Mouse (Mus musculus): ENCODE results near the gene Mfsd4a.

The Mfsd4a gene

DNA sequence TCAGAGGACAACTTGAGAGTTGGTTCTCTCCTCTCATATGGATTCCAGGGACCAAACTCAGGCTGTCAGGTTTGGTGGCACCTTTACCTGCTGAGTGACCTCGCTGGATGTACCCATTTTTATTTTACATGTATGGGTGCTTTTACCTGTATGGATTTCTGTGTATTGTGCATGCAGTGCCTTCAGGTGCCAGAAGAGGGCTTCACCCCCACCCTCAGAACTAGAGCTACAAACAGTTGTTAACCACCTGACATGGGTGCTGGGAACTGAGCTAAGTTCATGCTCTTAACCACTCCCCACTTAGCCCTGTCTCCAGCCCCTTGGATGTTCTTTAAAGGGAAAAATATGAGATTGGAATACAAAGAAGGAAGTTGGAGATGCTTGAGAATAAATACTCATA, 53.1 kb downstream of the Mfsd4a start:
- DNase-seq: no peak

GRCm38 (mm10) chr1:132012861-132013260, 55.0 kb downstream of the Mfsd4a start:
- no peak for DNase-seq

- no peak for DNase-seq
These were observed 56.1 kb downstream of the Mfsd4a start for GRCm38 (mm10) chr1:132011785-132012184.

GRCm38 (mm10) chr1:132010632-132011501, 57.0 kb downstream of the Mfsd4a start:
- no peak for DNase-seq

- no peak for DNase-seq
These were observed 58.8 kb downstream of the Mfsd4a start for GRCm38 (mm10) chr1:132008881-132009644.

GRCm38 (mm10) chr1:132007828-132008827, 59.7 kb downstream of the Mfsd4a start:
- peak; percentile 86 to 93 for DNase-seq

GRCm38 (mm10) chr1:132007282-132007815, 60.5 kb downstream of the Mfsd4a start, which contains the start of gene Elk4:
TSS of gene Elk4 (plus strand) at chr1:132007607.
- DNase-seq: peak; percentile 92 to 94

DNA sequence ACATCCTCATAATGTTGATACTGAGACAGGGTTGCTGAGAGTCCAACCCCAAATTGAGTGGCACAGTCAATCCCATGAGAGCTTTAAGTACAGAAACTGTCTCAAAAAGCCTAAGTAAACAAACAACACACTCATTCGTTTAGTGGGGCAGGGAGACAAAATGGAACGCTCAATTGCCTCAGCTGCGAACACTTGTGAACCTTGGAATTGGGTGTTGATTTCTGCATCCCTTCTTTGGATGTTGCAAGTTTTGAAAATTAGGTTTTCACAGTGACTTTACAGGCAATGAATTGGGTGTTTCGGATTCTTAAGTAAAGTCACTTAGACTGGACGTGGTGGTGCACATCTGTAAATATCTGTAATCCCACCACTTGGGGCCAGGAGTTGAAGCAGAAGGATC, 61.1 kb downstream of the Mfsd4a start:
- DNase-seq: no peak

- DNase-seq: no peak
These were observed 61.8 kb downstream of the Mfsd4a start for GRCm38 (mm10) chr1:132006046-132006445.

- DNase-seq: no peak
These were observed 62.4 kb downstream of the Mfsd4a start for GRCm38 (mm10) chr1:132005466-132005865.

DNA sequence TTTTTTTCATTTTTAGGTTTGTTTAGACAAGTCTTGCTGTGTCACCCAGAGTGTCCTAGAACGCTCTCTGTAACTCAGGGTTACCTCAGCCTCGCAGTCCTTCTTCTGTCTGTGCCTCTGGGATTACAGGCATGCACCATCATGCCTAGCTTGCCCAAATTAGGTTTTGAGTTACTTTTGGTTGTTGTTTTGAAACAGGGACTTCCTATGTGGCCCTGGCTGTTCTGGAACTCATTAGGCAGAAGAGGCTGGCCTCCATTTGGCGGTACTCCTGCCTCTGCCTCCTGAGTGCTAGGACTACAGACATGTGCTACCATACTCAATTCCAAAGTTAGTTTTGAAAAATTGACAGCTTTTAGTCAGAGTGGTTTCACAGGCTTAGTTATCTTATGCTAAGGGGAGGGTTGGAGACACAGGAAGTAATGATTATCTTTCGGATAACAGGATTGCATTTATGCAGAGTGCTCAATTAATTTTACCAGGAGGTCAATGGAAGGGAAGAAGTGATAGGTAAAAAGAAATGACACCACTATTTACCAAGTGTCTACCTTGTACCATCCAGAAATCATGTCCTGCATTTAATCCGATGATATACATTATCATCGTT, 63.2 kb downstream of the Mfsd4a start:
- DNase-seq: no peak

GRCm38 (mm10) chr1:132003817-132004216, 64.0 kb downstream of the Mfsd4a start:
- DNase-seq: no peak

GRCm38 (mm10) chr1:132003111-132003510, 64.8 kb downstream of the Mfsd4a start:
- no peak for DNase-seq

DNA sequence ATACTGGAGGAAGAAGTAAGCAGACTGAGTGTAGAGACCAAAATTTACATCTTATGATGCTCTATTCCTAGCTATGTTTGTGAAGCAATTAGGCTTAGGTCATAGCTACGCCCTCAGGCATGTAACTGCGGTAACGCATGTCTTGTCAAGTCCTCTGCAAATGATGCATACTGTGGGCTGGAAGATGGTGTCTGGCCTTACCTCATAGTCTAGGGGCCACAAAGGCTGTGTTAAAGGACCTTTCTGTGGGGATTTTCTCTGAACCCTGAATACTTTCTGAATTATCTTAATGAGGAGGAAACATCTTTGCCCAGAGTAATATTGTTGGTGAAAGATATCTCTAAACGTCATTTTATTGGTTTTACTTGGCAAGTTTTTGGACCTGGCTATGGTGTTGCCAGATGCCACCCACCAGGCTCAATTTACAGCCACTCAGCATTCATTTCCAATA, 66.0 kb downstream of the Mfsd4a start:
- no peak for DNase-seq

DNA sequence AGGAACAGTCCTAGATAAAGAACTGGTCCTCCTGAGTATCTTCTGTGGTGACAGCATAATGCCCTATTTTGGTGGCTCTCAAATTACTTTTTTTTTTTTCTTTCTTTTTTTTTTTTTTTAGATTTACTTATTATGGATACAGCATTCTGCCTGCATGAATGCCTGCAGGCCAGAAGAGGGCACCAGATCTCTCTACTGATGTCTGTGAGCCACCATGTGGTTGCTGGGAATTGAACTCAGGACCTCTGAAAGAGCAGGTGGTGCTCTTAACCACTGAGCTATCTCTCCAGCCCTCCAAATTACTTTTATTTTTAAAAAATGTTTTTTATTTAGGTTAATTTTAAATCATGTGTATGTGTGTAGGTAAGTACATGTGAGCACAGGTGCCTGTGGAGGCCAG, 67.4 kb downstream of the Mfsd4a start:
- no peak for DNase-seq

GRCm38 (mm10) chr1:131995062-131995461, 72.8 kb downstream of the Mfsd4a start:
- DNase-seq: peak; percentile 62 to 82

DNA sequence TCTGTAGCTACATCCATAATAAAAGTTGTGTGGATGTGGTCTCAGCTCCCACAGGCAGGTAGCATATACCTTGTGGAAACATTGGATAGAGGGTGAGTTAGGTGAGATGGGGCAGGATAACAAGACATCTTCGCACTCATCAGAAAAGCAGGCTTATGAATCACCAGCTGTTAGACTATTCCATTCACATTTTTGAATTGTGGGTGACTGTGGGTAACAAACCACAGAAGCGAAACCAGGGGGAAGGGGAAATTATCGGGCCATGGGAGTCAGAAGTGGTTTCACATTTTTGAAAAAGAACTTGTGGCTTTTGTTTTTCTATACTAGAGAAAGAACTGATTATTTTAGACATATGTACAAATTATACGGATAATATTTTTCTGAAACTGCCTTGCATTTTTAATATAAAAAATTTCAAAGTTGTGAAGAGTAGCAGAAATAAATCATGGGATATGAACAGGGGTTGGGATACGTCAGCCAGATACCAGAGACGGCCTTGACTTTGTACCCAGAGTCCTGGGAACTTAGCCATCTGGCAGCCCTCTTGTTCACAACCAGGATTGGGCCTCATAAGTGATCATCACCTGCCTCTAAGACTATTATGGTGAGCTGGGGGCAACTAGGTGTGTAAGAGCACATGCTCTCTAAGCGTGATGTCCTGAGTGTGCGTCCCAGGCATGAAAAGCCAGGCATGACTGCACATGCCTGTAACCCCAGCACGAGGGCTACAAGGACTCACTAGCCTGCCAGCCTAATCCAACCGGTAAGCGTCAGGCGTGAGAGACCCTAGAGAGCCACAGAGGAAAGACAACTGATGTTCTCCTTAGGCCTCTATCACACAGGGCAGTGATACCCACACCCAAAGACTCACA, 74.5 kb downstream of the Mfsd4a start:
- DNase-seq: peak in 1 of 2 experiments; percentile 22

- DNase-seq: peak; percentile 57 to 62
These were observed 75.3 kb downstream of the Mfsd4a start for GRCm38 (mm10) chr1:131992561-131993001.

GRCm38 (mm10) chr1:131990083-131990760, 77.6 kb downstream of the Mfsd4a start:
- no peak for DNase-seq

- no peak for DNase-seq
These were observed 78.4 kb downstream of the Mfsd4a start for GRCm38 (mm10) chr1:131989476-131989875.
